Mouse (Mus musculus) megakaryocyte, embryonic 14.5 days (primary cell): ENCODE results near the gene Map2k7. TPM values are rescaled to one million over a fixed set of nuclear protein-coding genes. Genes with fewer than 3 reads are reported as not detected.

Experiments
- H3K27me3 ChIP-seq: replicated peaks from 2 replicates; pipeline ENCODE3; 2012; ENCODE audit warnings: inconsistent platforms
- H3K36me3 ChIP-seq: replicated peaks from 2 replicates; pipeline ENCODE3; 2012; ENCODE audit warnings: low read length, inconsistent platforms, mixed read lengths
- H3K4me1 ChIP-seq: 2 replicates; pipeline ENCODE4 v1.6.1; 2012; ENCODE audit warnings: inconsistent platforms
- H3K4me3 ChIP-seq: replicated peaks from 2 replicates; pipeline ENCODE3; 2012; ENCODE audit warnings: moderate library complexity, mild to moderate bottlenecking, inconsistent platforms
- H3K9me3 ChIP-seq: 2 replicates; pipeline ENCODE4 v1.6.1; 2012; ENCODE audit warnings: inconsistent platforms
- FLI1 ChIP-seq: IDR thresholded peaks from 2 replicates; pipeline ENCODE4 v1.6.1; 2012; ENCODE audit warnings: low read length, inconsistent platforms, mixed read lengths
- GATA1 ChIP-seq: IDR thresholded peaks from 3 replicates; pipeline ENCODE4 v1.6.1; 2012; ENCODE audit warnings: mixed read lengths, low read length, inconsistent platforms, borderline replicate concordance
- polyA plus RNA-seq: library from polyadenylated mRNA; stranded (reverse); fragments of >175 nt; gene quantifications from 2 replicates; pipeline ENCODE4 v1.2.3, GENCODE M21; 2012; ENCODE audit warnings: low replicate concordance; ENCODE audit not compliant: insufficient read depth

Gene Map2k7
- polyA plus RNA-seq, 1 experiment: 92.1 TPM

- Histone ChIP-seq H3K36me3 (peaks cover 61% of the 10 kb centered on the region), H3K9me3 (peaks cover 21% of the 10 kb centered on the region), H3K4me1 (peaks cover 15% of the 10 kb centered on the region), H3K27me3 (peaks cover 56% of the 10 kb centered on the region), H3K4me3 (no peak overlapping the region)
- no peak for TF ChIP-seq FLI1
- no peak for TF ChIP-seq GATA1
Measured at GRCm38 (mm10) chr8:4207016-4207350, 31.6 kb upstream of the Map2k7 start.

- no peak overlapping the region for H3K4me3 ChIP-seq
- peaks cover 21% of the 10 kb centered on the region for H3K9me3 ChIP-seq
- H3K36me3 ChIP-seq: peaks cover 26% of the 10 kb centered on the region
- H3K4me1 ChIP-seq: peaks cover 45% of the 10 kb centered on the region
- H3K27me3 ChIP-seq: peaks cover 56% of the 10 kb centered on the region
- TF ChIP-seq FLI1 (no peak), GATA1 (no peak)
Measured at GRCm38 (mm10) chr8:4211097-4211496, 27.4 kb upstream of the Map2k7 start.

- peaks cover 53% of the 10 kb centered on the region for H3K4me1 ChIP-seq
- H3K36me3 ChIP-seq: peaks cover 14% of the 10 kb centered on the region
- peaks cover 21% of the 10 kb centered on the region for H3K9me3 ChIP-seq
- TF ChIP-seq GATA1: no peak
- TF ChIP-seq FLI1: no peak
- H3K27me3 ChIP-seq: peaks cover 64% of the 10 kb centered on the region
- peak overlapping the region; percentile 92 for H3K4me3 ChIP-seq
Measured at GRCm38 (mm10) chr8:4212809-4213209, 25.7 kb upstream of the Map2k7 start.

- Histone ChIP-seq H3K4me1 (peaks cover 53% of the 10 kb centered on the region), H3K4me3 (peak overlapping the region; percentile 92), H3K36me3 (peaks cover 14% of the 10 kb centered on the region), H3K9me3 (peaks cover 21% of the 10 kb centered on the region), H3K27me3 (peaks cover 70% of the 10 kb centered on the region)
- TF ChIP-seq FLI1 (no peak), GATA1 (no peak)
Measured at GRCm38 (mm10) chr8:4213210-4214005, 25.1 kb upstream of the Map2k7 start.

- TF ChIP-seq FLI1 (no peak), GATA1 (no peak)
- Histone ChIP-seq H3K36me3 (peaks cover 14% of the 10 kb centered on the region), H3K4me1 (peaks cover 53% of the 10 kb centered on the region), H3K9me3 (peaks cover 17% of the 10 kb centered on the region), H3K4me3 (peak overlapping the region; percentile 92), H3K27me3 (peaks cover 71% of the 10 kb centered on the region)
Measured at GRCm38 (mm10) chr8:4214006-4214980, 24.2 kb upstream of the Map2k7 start.

- peaks cover 51% of the 10 kb centered on the region for H3K4me1 ChIP-seq
- no peak for TF ChIP-seq GATA1
- TF ChIP-seq FLI1: no peak
- H3K27me3 ChIP-seq: peaks cover 62% of the 10 kb centered on the region
- H3K36me3 ChIP-seq: no peaks in the 10 kb centered on the region
- H3K4me3 ChIP-seq: peak overlapping the region; percentile 21
- H3K9me3 ChIP-seq: no peaks in the 10 kb centered on the region
Measured at GRCm38 (mm10) chr8:4216296-4216695, 22.2 kb upstream of the Map2k7 start.

GRCm38 (mm10) chr8:4216791-4217621 is 21.5 kb upstream of the Map2k7 start, which contains the start of gene Prr36:
Prr36 (minus strand) TSS chr8:4217459.
- Histone ChIP-seq H3K9me3 (no peaks in the 10 kb centered on the region), H3K36me3 (no peaks in the 10 kb centered on the region), H3K4me1 (peaks cover 58% of the 10 kb centered on the region), H3K27me3 (peaks cover 62% of the 10 kb centered on the region), H3K4me3 (peak within 1 kb of the TSS; percentile 83)
- TF ChIP-seq GATA1: no peak
- TF ChIP-seq FLI1: no peak

- Histone ChIP-seq H3K4me1 (peaks cover 45% of the 10 kb centered on the region), H3K36me3 (no peaks in the 10 kb centered on the region), H3K9me3 (no peaks in the 10 kb centered on the region), H3K27me3 (peaks cover 54% of the 10 kb centered on the region), H3K4me3 (no peak overlapping the region)
- no peak for TF ChIP-seq FLI1
Measured at GRCm38 (mm10) chr8:4219617-4220016, 18.9 kb upstream of the Map2k7 start.

- Histone ChIP-seq H3K36me3 (no peaks in the 10 kb centered on the region), H3K27me3 (peaks cover 48% of the 10 kb centered on the region), H3K9me3 (no peaks in the 10 kb centered on the region), H3K4me1 (peaks cover 34% of the 10 kb centered on the region), H3K4me3 (no peak overlapping the region)
- TF ChIP-seq FLI1: no peak
- no peak for TF ChIP-seq GATA1
Measured at GRCm38 (mm10) chr8:4222059-4222458, 16.5 kb upstream of the Map2k7 start.
